Mouse (Mus musculus) mature B cell (primary cell): ENCODE measurements at regions not wholly inside any gene's neighbourhood (a gene's known extent, or its start where the extent isn't known, plus 50 kb on each side); places are given as distances from the start of the nearest gene placed in this dataset.
"Not testable (repeated sequence)": the region's sequence is repeated elsewhere in the genome, so short reads cannot be mapped to it uniquely, and the experiment has no call there.

ENCODE experiments used
- in situ Hi-C: fragments of 300-500 bp; cut with MboI; formaldehyde crosslinking; loops from 2 replicates; pipeline ENCODE4 v1.14.3; 2019

DNA sequence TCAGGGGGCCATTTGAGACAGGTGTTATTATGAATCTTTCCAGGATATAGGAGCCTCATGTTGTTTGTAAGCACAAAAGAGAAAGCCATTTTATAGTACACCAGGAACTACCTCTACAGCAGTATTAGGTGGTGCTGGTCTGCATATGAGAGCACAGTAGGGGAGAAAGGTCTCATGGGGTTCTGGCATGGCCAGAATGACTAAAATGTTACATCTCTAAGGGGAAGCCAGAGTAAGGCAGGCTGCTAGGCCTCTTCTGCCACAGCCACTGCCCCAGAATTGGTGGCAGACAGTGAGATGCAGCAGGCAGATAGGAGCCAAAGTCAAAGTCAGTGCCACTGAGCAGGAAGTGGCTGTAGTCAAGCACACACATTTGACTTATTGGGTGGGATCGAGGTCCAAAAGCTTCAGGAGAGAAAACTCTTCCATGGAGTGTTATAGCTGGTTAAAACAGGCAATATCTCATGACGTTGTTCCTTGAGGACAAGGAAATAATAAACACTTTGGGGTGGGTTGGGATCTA, 147.2 kb downstream of the Hira start:
- in situ Hi-C loops, result no loop called here

DNA sequence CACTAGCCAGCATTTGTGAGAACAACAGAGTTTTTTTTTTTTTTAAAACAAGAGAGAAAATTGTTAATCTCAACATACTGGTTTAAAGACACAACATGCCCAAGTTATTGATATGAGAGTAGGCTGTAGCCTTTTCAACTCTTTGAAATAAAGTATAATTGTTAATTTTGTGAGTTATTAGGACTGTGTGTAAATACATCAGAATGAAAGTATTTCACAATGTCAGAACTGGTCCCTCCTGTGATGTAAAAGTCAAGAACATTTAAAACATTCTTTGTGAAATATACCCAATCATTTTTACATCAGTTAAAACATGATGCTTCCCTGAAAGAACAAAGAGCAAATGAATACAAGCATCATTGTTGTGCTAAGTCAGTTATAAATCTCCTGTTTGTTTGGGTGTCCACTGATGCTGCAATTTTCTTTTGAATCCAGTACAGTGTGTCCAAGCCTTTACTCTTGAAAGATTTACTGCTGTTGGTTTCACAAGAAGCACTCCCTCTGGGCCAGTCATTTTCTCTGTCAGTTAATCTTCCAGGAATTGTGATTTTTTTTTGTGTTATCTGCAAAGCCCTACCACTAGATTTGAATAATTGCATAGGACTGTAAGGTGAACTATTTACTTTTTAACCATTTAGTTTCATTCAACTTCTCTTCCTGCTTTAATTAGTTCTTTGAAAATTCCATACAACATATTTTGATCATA, 148.5 kb downstream of the Hira start:
- in situ Hi-C loops, result no loop called here

DNA sequence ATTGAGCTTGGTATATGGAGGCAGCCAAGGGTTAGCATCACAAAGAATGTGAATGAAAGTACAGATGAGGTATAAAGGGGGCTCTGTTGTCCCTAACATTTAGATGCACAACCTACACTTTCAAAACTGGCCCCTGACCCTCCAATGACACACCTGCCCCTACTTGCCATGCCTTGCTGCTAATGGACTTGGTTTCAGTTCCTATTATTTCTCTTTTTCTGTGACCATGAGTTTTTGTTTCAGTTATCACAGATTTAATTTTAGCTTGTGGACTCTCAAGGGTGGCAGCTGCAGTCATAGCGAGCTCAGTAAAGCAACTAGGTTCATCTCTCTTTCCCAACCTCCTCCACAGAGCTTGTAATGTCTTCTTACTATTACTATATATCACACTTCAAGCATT, 150.3 kb downstream of the Hira start:
- in situ Hi-C loops, result no loop called here

DNA sequence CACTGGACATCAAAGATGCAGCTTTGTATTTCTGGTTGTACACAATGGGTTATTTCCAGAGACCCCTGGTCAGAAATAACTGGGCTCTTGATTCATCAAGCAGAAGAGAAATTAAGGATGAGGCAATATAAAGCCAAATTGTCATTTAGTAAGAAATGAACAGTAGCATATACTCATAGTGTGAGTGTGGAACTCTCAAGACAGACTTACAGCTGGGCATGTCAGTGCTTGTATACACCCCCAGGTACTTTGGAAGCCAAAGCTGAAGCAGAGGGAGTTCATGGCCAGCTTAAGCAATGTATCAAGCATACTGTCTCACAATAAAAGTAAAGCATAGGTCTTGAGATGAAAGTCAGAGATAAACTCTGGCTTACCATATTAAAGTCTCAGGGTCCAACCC, 155.7 kb downstream of the Hira start:
- in situ Hi-C loops, result no loop called here

DNA sequence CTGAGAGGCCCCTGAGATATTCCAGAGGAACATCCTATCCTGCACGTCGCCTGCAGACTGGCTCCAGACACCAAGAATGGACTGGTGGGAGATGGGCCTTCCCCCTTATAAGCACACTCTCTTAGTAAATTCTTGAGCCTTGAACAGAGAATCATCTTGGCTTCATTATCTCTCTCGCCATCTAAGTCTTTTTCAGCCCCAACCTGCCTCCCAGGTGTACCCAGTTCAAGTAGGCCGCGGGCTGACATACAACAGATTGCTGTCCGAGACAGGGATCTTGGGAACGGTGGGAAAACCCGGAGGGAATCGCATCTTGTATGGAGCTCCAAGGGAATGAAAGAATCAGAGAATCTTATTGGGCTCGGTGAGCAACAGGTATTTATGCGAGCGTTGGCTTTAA, 158.9 kb downstream of the Hira start:
- in situ Hi-C loops, result no loop called here

DNA sequence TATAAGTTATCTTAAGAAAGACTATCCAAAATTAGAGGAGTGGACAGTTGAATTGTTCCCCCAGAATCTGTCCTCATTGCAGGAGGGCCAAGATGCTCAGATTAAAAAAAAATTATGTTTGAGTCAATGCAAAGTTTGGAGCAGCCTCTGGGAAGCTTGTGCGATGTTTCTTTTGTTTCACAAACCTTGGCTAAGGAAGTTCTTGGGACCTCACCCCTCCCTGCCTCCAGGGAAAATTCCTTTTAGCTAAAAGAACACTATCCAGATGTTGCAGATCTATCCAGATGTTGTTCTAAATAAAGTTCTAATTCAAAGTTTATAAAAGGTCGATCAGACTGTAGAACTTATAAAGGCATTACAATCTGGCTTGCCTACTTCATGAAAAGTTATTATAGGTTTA, 160.8 kb downstream of the Hira start:
- in situ Hi-C loops, result no loop called here

DNA sequence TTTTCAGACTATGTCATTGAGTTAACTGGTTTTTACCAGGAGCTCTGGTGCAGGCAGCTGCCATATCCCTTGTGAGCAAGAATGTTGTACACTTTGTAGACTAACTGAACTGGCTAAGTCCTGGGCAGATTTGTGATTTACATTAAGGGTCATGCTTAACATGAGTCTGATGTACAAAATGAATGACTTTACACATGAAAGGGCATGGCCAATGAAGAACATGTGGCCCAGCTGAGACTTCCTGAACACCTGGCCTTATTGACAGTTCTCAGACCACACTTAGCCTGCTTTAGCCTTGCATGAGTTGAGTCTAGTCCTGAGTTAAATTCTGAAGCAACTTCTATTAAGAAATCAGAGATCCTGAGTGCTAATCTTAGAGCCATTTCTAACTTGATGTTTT, 176.0 kb downstream of the Hira start:
- in situ Hi-C loops, result loop anchor here (5.0 kb wide), 1 partner anchor 40 kb away; no protein-coding TSS in a partner anchor

DNA sequence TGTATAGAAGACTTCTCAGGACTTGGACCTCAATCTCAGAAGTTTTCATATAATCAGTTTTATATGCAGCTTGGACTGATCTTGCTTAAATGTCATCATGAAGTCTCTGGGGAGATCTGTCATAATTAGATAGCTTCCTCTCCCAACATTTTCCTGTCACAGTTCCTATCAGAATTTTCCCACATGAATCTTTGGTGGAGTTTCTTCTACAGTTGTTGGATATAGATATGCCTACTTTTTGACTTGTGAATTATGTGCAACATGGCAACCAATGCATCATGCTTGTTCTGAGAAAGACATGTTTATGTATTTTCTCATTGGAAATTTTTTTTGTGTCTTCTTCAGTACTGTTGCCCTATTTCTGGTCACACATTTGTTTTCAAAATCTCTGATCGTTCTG, 183.5 kb downstream of the Hira start:
- in situ Hi-C loops, result loop anchor here (10.0 kb wide), 1 partner anchor 184 kb away; no protein-coding TSS in a partner anchor

DNA sequence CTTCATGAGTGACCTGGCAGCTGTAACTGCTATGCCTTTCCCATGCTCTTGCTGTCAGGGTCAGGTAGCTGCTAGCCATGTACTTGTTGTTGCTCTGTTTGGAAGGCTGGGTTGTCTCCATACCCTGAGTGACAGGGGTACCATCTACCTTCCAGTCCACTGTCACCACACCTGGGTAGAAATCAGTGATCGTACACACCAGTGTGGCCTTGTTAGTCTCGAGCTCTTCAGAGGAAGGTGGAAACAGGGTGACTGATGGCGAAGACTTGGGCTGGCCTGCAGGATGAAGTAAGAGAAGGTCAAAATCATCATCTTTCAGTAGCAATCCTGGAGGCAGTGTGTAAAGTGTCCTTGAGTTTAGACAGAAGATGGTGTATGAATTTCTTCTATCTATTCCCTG, 185.0 kb downstream of the Hira start:
- in situ Hi-C loops, result loop anchor here (10.0 kb wide), 1 partner anchor 183 kb away; no protein-coding TSS in a partner anchor

DNA sequence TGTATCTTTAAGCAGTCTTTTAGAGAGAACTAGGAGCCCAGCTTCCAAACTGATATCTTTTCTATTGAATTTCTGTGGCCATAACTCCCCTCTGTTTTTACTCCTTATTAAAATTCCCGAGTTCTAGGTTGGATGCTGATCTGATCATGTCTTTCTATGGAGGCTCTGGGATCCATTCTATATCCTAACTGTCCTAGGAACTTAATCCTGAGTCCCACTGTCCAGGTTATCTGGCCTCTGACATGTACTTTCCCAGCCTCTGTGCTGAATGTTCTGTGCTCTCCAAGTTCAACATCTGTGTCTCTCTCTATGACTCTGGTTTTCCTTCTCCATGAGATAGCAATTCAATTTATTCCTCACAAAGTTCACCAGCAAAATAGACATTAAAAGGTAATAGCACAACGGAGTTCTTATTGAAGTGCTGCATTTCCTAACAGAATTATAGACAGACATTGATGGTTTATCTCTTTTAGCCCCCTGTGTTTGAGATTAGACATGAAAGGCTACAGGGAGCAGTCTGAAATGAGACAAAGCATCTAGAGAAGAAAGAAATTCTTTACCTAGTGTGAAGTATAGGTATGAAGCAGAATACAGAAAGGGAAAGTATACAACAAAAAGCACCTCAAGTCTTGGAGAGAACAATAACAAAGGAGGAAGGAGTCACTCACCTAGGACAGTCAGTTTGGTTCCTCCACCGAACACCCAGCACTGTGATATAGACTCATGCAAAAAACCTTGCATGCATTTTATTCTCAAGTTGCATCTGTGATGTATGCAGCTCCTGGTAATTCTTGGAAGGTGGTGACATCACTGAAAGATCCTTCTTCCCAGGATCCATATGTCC, 185.9 kb downstream of the Hira start:
- in situ Hi-C loops, result loop anchor here (10.0 kb wide), 1 partner anchor 182 kb away; no protein-coding TSS in a partner anchor

DNA sequence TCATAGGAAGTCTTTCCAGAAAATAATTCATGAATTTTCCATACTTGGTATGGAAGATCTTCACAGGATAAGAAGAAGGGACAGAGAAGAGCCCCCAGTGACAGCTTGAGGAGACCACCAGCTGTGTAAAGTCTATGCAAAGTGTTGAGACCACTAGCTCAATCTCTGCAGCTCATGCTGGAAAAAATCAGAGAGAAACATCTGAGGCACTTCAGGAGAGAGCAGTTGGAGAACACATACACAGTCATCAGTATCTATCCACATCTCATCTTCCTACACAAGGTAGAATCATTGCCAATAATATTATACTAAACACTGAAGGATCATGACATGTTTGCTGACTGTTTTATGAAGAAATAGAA, 186.5 kb downstream of the Hira start:
- in situ Hi-C loops, result loop anchor here (10.0 kb wide), 1 partner anchor 181 kb away; no protein-coding TSS in a partner anchor

DNA sequence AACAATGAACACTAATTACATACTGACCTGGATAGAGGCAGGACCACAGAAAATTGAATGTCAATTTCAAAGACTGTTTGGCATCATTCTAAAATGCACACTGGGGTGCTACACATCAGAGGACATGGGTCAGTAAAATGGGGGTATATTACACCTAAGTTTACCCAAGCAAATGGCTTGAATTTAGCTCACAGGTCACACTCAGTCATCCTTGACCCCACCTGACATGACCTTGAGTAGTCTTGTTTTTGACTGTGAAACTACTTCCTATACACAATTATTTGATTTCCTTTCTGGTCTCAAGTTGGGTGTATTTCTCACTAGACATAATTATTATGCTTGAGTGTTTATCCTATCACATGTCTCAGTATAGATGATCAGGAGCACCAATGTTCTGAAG, 187.6 kb downstream of the Hira start:
- in situ Hi-C loops, result loop anchor here (10.0 kb wide), 1 partner anchor 180 kb away; no protein-coding TSS in a partner anchor

DNA sequence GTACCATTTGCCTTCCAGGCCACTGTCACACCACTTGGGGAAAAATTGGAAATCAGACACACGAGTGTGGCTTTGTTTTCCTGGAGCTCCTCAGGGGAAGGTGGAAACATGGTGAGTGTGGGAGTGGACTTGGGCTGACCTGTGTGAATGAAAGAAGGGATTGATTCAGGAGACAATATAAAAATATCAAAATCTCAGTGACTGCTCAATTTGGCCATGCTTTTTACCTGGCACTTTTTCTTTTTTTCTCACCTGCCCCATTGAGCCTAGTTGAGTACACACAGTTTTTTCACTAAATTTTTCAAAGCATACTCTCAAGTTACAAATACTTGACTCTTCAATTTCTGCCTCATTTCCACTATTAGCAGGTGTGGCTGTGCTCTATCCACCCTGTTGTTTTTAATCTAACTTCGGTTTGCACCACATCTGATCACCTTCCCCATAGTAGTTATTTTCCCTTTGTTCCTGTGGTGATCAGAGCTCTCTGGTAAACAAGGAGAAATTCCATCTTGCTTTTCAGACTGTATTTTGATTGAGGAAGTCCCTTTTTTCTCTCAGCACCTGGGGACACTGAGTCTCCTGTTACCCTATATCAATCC, 188.8 kb downstream of the Hira start:
- in situ Hi-C loops, result loop anchor here (10.0 kb wide), 1 partner anchor 179 kb away; no protein-coding TSS in a partner anchor

DNA sequence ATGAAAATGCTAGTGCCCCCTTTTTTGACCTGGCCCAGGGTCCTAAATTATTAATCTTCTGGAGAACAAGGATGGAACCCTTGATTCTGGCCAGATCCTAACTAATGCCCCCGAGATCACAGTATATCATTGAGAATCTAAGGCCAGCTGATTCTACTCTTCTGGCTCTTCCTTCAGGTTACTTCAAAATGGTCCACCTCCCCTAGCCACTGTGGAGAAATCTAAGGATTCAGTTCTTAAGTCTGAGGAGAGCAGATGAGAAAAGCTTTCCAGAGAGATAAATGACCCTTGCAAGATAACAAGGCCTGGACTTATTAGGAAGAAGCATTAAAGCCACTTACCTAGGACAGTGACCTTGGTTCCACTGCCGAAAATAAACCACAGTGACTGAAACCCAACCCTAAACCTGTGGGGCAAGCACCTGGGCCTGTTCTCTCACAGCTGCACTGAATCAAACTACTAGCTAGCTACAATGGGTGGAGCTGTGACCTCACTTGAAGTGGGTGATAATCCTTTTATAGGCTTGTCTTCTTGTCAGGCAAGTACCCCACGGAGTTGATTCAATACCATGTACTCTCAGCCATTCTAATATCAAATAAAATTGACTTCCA, 190.0 kb downstream of the Hira start:
- in situ Hi-C loops, result loop anchor here (10.0 kb wide), 1 partner anchor 178 kb away; no protein-coding TSS in a partner anchor

DNA sequence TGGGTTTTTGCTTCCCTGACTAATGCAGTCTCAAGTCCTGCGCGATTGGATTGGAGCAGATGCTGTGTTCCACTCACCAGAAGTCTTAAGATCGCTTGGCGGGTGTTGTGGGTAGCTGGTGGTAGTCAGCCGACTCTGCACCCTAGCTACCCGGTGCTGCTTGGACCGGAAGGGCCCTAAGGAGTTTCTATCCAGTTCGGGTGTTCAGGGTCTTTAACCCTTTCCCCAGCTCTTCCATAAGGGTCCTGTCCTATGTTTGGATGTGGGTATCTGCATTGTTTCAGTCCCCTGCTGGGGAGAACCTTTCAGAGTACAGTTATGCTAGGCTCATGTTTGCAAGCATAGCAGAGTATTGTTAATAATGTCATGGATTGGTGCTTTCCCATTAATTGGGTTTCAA, 206.7 kb downstream of the Hira start:
- in situ Hi-C loops, result not testable (repeated sequence)

DNA sequence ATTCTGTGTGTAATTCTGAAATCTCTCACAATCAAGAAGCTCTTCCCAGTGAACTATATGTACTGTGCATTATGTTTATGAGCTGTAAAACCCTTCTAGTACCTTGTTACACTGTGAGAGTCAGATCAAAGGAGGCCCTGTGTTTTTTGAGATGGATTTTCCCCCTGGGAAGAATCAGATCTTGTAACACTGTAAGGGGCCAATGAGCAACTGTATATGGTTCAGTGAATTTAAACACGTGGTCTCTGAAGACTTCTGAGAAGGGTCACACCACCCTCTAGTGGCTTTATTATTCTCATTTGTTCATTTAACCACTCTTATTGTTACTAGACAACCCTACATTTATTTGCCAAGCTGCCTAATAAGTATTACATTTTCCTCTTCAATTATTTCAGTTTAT, 211.1 kb downstream of the Hira start:
- in situ Hi-C loops, result loop anchor here (5.0 kb wide), 1 partner anchor 81 kb away; no protein-coding TSS in a partner anchor
